Mouse (Mus musculus): ENCODE measurements around the gene Tmem132c.

DNA sequence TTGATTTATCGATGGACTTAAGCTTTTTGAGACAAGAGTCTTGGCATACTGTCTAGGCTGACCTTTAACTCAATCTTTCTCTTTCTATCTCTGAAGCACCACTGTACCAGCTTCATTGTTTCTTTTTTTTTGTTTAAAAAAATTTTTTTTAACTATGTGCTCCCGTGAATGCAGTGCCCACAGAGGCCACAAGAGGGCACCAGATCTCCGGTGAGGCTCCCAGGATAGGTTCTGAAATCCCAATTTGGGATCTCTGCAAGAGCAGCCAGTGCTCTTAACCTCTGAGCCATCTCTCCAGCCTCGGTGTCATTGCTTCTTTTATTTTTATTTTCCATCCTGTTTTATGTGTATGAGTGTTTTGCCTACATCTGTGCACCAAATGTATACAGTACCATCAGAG is 197.0 kb downstream of the Tmem132c start:
- TF ChIP-seq POLR2A (IDR thresholded peaks at IDR 0.05; ENCODE audit: borderline replicate concordance, extremely low read depth, insufficient read depth, insufficient read length, poor library complexity, severe bottlenecking) (no peak), CTCF (IDR thresholded peaks at IDR 0.05; ENCODE audit: borderline replicate concordance, extremely low read depth, insufficient read depth, insufficient read length) (peak; percentile 42; the same call in 1 of the 2 replicates)
